Mouse (Mus musculus) spleen, postnatal 10 days (tissue): ENCODE data around the gene Shmt2.

Experiments
- DNase-seq, 2 experiments: peaks; one replicate each; pipeline ENCODE4 v3.0.0; 2021 to 2022; ENCODE audit warnings: low spot score in 2 of 2

Shmt2 gene

GRCm38 (mm10) chr10:127512307-127512666 lies 10.0 kb downstream of the Shmt2 start:
- DNase-seq: no peak

GRCm38 (mm10) chr10:127511634-127512306 lies 10.5 kb downstream of the Shmt2 start:
- peak in 1 of 2 experiments; percentile 68 for DNase-seq

DNA sequence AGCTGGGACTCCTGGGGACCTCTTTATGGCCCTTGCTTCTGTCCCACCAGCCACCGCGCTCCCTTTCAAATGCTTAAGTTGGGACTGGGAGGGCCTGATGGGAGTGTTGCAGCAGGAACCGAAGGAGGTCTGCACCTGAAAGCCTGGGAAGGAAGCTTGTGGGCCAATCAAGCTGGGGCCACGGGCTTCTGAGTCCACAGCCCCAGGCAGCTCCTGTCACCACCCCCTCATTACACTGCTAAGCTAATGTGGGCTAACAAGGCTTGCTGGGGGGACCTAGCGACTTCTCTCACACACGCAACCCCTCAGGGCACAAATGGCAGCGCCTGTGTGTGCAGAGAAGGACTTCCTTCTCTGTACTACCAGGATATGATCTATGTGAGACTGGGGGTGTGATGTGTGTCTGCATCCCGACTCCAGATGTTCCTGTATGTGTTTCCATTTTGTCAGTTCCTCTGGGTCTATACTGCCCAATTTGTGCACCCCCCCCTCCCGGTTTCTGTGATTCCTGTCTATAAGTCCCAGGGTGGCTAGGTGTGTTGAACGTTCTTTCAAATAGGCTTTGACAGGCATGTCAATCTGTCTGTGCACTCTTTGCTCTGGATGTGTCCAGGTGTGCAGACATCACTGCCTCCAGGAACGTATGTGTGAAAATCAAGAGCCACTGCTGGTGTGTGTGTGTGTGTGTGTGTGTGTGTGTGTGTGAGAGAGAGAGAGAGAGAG lies 11.2 kb downstream of the Shmt2 start:
- DNase-seq: no peak

DNA sequence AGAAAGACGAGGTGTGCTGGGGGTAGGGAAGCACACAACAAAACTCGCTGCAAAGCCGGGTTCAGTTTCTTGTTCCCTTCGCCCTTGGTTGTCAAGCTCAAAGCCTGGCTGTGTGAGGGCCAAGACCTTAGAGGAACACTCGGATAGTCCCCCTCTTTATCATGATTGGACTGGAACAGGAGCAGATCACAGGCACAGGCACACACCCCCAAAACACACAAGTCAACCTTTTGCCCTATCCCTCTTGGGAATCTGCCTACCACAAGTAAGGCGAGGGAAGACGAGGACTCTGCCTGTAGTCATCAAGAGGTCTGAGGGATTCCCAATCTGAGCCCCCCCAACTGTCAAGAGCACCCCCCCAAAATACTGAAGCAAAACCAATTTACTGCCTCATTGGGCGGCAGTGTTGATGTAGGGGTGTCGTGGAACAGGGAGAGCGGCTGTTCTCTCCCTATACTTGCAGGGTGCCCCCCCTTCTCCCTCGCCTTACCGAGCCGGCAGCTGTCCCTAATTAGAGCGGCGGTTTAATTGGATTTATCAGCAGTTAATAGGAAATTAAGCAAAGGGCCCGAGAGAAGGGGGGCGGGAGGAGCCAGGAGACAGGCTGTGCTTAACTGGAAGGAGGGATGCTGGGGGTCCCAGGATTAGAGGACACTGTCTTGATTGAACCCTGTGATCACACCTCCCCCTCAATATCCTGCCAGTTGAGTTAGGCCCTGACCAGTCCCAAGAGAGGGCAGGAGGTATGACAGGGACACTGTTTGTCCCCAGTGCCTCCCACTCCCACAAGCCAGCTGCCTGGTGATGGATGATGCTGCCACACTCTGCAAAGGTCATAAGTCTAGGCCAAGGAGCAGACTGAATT lies 12.2 kb downstream of the Shmt2 start:
- DNase-seq: no peak

DNA sequence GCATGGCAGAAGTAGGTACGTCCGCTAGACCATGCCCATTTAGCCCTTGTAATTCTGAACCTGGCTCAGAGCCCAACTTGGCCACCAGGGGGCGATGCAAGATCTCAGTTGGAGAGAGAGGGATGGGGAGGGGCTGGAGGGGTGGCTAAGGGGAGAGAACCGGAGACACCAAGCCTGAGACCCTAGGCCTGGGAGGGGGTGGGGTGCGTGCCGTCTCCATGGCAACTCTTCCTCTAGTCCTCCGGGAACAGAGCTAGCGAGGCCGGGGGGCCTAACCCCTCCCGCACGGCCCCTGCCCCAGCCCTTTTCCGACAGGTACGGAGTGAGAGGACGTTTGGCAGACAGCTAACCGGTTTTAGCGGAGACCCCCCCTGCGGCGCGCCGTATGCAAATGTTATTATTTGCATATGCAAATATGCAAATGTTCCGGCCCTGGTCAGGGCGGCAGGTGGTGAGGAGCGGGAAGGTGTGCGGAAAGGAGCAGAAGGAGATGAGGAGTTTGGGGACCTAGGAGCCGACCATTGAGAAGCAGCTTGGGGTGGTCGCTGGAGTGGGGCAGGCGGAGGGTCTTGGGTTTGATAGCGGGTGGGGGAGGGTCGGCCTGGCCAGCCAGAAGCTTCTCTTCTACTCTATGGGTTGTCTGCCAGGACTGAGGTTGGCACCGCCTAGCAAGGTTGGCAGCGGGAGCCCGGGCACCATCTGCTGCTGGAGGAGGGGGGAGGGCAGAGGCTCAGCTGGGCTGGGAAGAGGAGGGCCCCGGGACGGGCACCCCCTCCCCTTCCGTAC lies 13.0 kb downstream of the Shmt2 start:
- DNase-seq: peak; percentile 82 to 90

DNA sequence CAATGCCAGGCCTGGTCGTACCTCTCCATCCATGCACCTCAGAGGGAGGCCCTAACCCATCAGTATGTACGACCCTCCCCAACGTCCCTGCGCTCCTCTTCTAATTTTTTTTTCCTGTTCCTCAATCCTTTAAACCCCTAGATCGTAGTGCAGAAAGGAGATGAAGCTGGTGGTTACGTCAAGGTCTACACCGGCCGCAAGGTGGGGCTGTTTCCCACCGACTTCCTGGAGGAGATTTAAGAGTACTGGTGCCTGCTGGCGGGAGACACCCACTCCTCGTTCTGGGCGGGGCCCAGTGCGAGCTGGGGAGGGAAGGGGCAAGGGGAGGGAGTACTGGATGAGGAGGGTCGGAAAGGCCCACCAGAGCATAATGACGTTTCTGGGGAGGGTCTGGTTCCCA lies 14.0 kb downstream of the Shmt2 start:
- peak; percentile 69 to 87 for DNase-seq

GRCm38 (mm10) chr10:127500894-127501893 lies 21.1 kb downstream of the Shmt2 start, which contains the start of gene Stac3:
Gene Stac3 (plus strand): TSS chr10:127501686.
- no peak for DNase-seq

DNA sequence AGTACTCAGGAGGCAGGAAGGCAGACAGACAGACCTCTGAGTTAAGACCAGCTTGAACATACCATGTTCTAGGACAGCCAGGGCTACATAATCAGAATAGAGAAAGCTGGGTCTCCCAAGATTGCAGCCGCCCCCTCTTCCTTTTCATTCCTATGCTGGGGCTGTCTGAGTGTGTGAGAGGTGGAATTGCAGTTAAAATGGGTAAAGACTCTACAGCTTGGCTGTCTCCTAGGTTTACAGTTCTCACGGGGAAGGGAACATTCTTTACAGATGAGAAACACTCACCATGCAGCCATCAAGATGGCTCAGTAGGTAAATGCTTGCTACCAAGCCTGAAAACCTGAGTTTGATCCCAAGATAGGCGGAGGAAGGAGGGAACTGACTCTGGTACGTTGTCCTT lies 22.2 kb downstream of the Shmt2 start:
- DNase-seq: no peak

GRCm38 (mm10) chr10:127499516-127499915 lies 22.7 kb downstream of the Shmt2 start:
- DNase-seq: no peak

GRCm38 (mm10) chr10:127496156-127496555 lies 26.1 kb downstream of the Shmt2 start:
- no peak for DNase-seq

DNA sequence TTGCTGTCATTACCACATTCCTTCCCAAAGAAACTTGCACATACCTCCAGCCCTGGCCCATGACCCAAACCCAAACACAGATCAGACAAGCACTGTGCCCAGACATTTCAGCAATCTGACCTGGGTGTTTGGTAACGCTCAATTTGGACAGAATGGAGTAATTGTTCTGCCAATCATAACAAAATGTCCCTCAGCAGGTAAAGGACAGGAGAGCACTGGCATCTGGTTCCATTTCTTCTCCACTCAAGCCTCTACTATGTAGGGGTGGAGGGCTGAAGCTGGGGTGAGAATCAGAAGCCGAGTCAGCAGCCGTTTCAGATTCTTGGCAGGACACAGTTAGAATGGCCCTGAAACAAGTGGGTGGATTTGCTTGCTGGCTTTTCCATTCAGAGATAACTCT lies 30.1 kb downstream of the Shmt2 start:
- no peak for DNase-seq

DNA sequence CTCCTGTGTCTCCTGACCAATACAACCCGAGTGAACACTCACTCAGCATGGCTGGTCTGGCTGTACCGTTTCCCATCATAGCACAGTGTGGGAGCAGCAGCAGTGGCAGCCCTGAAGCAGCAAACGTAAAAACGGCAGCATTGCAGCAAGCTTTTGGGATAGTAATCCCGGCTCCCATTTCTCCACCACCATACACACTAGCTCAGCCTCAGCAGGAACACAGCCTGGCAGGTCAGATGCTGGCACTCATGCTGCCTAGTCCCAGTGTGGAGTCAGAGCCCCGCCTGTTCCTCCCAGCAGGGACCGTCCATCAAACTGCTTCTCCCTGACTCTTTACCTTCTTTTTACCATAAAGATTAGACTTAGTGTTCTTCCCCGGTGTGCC lies 31.1 kb downstream of the Shmt2 start:
- no peak for DNase-seq

DNA sequence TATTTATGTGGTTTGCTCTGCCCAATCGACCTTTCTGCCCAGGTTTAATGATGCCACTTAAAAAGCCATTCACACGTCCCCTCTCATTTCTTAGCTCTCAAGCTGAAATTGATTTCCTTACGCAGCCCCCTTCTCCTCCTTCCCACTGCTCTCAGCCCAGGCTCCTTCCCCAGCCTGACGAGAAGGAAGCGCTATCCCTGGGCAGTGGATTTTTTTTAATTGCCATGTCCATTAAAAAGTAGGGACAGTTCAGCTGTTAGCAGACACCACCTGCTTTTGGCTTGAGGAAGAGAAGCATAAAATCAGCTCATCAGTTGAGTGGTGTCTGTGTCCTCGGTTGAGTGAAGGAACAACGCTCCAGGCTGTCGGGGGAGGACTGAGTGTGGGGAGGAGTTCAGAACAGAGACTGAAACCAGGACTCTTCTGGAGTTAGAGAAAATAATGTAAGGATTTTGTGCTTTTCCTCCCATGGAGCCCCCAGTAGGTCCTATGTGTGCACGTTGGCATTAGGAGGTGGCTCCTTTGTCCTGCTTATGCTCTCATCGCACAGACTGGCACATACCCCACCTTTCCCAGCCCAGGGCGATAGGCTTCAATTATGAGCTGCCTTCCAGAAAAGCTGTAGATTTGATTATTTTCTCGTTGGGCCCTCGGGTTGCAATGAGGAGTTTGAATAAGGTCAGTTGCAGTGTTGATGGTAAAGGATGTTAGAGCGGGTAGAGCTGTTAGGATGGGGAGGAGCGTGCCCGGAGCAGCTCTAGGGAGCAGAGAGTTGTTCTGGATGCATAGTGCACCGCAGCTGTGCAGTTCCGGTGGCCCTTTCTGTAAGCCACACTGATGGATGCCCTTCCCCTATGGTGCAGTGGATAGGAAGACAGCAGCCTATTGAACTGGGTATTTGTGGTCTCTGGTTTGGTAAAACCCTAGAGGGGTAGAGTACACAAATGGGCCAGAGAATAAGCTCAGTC lies 31.8 kb downstream of the Shmt2 start:
- no peak for DNase-seq

- DNase-seq: no peak
These were observed 33.4 kb downstream of the Shmt2 start for GRCm38 (mm10) chr10:127488856-127489255.

DNA sequence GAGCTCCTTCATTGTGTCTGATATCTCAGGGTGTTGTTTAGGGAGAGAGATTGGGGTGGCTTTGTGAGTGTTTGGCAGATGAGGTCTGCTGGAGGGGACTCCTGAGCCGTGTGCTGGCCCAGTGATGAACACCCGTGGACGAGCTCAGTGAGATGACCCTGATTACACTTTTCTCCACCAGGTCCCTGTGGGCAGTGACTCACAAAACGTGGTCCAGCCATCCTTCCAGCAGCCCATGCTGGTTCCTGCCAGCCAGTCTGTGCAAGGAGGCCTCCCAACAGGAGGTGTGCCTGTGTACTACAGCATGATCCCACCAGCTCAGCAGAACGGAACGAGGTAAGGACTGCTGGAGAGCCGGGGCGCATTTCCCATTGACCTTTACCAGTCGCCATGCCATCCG lies 37.0 kb downstream of the Shmt2 start:
- no peak for DNase-seq

DNA sequence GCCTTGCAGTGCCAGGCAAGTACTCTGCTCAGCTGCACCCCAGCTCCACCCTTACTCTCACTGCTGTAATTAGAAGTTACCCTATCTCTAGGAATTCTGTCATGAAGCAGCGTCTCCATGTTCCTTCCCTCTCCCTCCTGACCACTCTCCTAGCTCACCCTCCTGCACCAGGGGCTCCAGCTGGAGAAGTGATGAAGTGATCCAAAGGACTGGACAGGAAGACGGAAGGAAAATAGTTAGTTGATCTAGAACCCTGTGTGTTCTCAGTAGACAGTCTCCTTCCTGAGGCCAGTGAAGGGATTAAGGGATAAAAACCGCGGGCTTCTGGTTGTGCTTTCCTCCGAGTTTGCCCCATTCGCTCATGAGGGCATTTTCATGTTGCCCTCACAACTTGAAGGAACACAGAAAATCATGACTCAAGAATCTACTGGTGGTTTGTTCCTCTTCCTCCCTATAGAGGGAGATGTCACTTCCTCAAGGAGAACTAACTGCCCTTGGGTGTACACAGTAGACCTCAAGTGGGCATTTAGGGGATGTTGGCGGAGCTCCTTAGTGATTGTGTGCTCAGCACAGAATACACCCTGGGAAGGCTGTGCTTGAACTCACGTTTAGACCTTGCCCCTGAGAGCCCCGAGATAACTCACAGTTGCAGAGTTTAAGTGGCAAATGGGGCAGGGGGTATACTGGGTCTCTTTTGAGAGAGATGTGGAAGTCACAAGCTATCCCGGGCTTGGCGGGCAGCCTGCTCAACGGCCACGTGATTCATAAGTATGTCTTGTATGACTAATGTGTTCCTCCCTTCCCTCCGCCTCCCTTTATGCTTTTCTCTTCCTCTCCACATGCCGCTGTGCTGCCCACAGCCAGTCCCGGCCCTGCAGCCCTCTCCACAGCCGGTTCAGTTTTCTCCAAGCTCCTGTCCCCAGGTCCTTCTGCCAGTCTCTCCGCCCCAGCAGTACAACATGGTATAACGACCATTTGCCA lies 41.1 kb downstream of the Shmt2 start:
- no peak for DNase-seq

- no peak for DNase-seq
These were observed 43.1 kb downstream of the Shmt2 start for GRCm38 (mm10) chr10:127479131-127479530.

DNA sequence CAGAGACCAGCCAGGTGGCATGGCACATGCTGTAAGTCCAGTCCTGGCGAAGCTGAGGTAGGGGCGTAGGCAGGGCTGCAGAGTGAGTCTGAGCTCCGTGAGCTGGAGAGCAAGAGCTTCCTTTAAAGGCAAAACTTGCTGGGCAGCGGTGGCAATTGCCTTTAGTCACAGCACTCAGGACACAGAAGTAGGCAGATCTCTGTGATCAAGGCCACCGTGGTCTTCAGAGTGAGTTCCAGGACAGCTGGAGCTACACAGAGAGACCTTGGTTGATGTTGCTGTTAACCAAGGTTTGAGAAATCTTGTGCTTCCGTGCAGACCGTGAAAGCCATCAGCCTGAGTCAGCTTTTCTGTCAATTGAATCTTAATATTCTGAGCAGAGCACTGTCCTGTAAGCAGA lies 44.9 kb downstream of the Shmt2 start:
- no peak for DNase-seq
